Mouse (Mus musculus) hindbrain, embryonic 15.5 days (tissue): Measurements from ENCODE around the gene Shoc2. TPM values are rescaled to one million over a fixed set of nuclear protein-coding genes. Genes with fewer than 3 reads are reported as not detected.

Experiments
- ATAC-seq: fragments of 200-750 bp; cut with Nextera tagmentation; 2 replicates; pipeline ENCODE4 v1.8.0; 2017; ENCODE audit warnings: low read depth, moderate number of reproducible peaks, moderate TSS enrichment; ENCODE audit not compliant: low FRiP score
- H3K27ac ChIP-seq: fragments of 300-500 bp; sonication (generic); replicated peaks from 2 replicates; pipeline ENCODE4 v1.5.1; 2015; ENCODE audit warnings: mild to moderate bottlenecking, inconsistent platforms
- H3K27me3 ChIP-seq: fragments of 300-500 bp; sonication (generic); 2 replicates; pipeline ENCODE4 v1.6.1; 2015; ENCODE audit warnings: control low read depth, inconsistent platforms
- H3K36me3 ChIP-seq: fragments of 300-500 bp; sonication (generic); 2 replicates; pipeline ENCODE4 v1.6.1; 2015; ENCODE audit warnings: control low read depth, inconsistent platforms
- H3K4me1 ChIP-seq: fragments of 300-500 bp; sonication (generic); replicated peaks from 2 replicates; pipeline ENCODE4 v1.6.1; 2015; ENCODE audit warnings: control low read depth, inconsistent platforms
- H3K4me2 ChIP-seq: fragments of 300-500 bp; sonication (generic); 2 replicates; pipeline ENCODE4 v1.6.1; 2015; ENCODE audit warnings: moderate library complexity, mild to moderate bottlenecking, inconsistent platforms
- H3K4me3 ChIP-seq: fragments of 300-500 bp; sonication (generic); 2 replicates; pipeline ENCODE4 v1.5.1; 2015; ENCODE audit warnings: mild to moderate bottlenecking, inconsistent platforms
- H3K9ac ChIP-seq: fragments of 300-500 bp; sonication (generic); 2 replicates; pipeline ENCODE4 v1.6.1; 2015; ENCODE audit warnings: inconsistent platforms
- H3K9me3 ChIP-seq: fragments of 300-500 bp; sonication (generic); 2 replicates; pipeline ENCODE4 v1.6.1; 2016; ENCODE audit warnings: control low read depth, inconsistent platforms
- WGBS: fragments of 180-500 bp; shearing (Covaris S2); methylation state at CpG from one replicate; pipeline ENCODE4 v1.1.7; 2015; 5-methylcytosine and 5-hydroxymethylcytosine counted together
- polyA plus RNA-seq: library from polyadenylated mRNA; unstranded; fragments of >200 nt; fragmentation: Nextera tagmentation; extraction: Ambion mirVana; gene quantifications from 2 replicates; pipeline ENCODE4 v1.2.1, GENCODE M21; 2015

The Shoc2 gene
- polyA plus RNA-seq, result 59.3 and 64.6 TPM in 2 replicates

- under 1% methylated on average over 53 of the region's 62 CpGs for WGBS
- peak within 1 kb of the TSS; percentile 99 for H3K27ac ChIP-seq
- ATAC-seq, result peak; percentile 96
These were observed at the start of gene Shoc2, which contains the start of gene Bbip1 for GRCm38 (mm10) chr19:53943802-53944785. TSS of gene Shoc2 (plus strand) at chr19:53944306. TSS of gene Bbip1 (minus strand) at chr19:53944627.

GRCm38 (mm10) chr19:53894538-53895121 lies 49.5 kb upstream of the Shoc2 start:
- no peak for ATAC-seq
- no peaks in the 10 kb centered on the region for H3K36me3 ChIP-seq
- no peak overlapping the region for H3K4me3 ChIP-seq
- 82% methylated on average over 12 of the region's 12 CpGs for WGBS
- no peak overlapping the region for H3K9ac ChIP-seq
- no peak overlapping the region for H3K4me2 ChIP-seq
- H3K27me3 ChIP-seq, result no peaks in the 10 kb centered on the region
- no peak overlapping the region for H3K27ac ChIP-seq
- H3K4me1 ChIP-seq, result no peaks in the 10 kb centered on the region
- no peaks in the 10 kb centered on the region for H3K9me3 ChIP-seq

More at GRCm38 (mm10) chr19:53943802-53944785, at the start of gene Shoc2, which contains the start of gene Bbip1:
- Histone ChIP-seq H3K9me3 (no peaks in the 10 kb centered on the region), H3K27me3 (no peaks in the 10 kb centered on the region), H3K4me1 (peaks cover 32% of the 10 kb centered on the region), H3K9ac (peak within 1 kb of the TSS; percentile 91), H3K36me3 (peaks cover 5% of the 10 kb centered on the region), H3K4me2 (peak within 1 kb of the TSS; percentile 63), H3K4me3 (peak within 1 kb of the TSS; percentile 95)

- H3K9me3 ChIP-seq, result no peaks in the 10 kb centered on the region
- no peak for ATAC-seq
- 73% methylated on average over 5 of the region's 5 CpGs for WGBS
- H3K27ac ChIP-seq, result no peak overlapping the region
- no peaks in the 10 kb centered on the region for H3K27me3 ChIP-seq
- H3K36me3 ChIP-seq, result no peaks in the 10 kb centered on the region
- peaks cover 9% of the 10 kb centered on the region for H3K4me1 ChIP-seq
- no peak overlapping the region for H3K9ac ChIP-seq
- no peak overlapping the region for H3K4me3 ChIP-seq
- no peak overlapping the region for H3K4me2 ChIP-seq
These were observed 46.1 kb upstream of the Shoc2 start for GRCm38 (mm10) chr19:53898046-53898445.

GRCm38 (mm10) chr19:53898498-53898897 lies 45.6 kb upstream of the Shoc2 start:
- Histone ChIP-seq H3K4me1 (peaks cover 9% of the 10 kb centered on the region), H3K4me2 (no peak overlapping the region), H3K4me3 (no peak overlapping the region), H3K9me3 (no peaks in the 10 kb centered on the region), H3K36me3 (no peaks in the 10 kb centered on the region), H3K9ac (no peak overlapping the region), H3K27me3 (no peaks in the 10 kb centered on the region), H3K27ac (no peak overlapping the region)
- no peak for ATAC-seq
- 79% methylated on average over 4 of the region's 4 CpGs for WGBS

GRCm38 (mm10) chr19:53898970-53899900 lies 44.9 kb upstream of the Shoc2 start:
- WGBS, result 87% methylated on average over 25 of the region's 25 CpGs
- no peaks in the 10 kb centered on the region for H3K9me3 ChIP-seq
- no peaks in the 10 kb centered on the region for H3K36me3 ChIP-seq
- ATAC-seq, result no peak
- no peak overlapping the region for H3K27ac ChIP-seq
- H3K27me3 ChIP-seq, result no peaks in the 10 kb centered on the region
- H3K4me1 ChIP-seq, result peaks cover 9% of the 10 kb centered on the region
- H3K4me3 ChIP-seq, result no peak overlapping the region
- H3K4me2 ChIP-seq, result no peak overlapping the region
- no peak overlapping the region for H3K9ac ChIP-seq

GRCm38 (mm10) chr19:53899941-53900610 lies 44.0 kb upstream of the Shoc2 start:
- ATAC-seq, result no peak
- H3K4me2 ChIP-seq, result no peak overlapping the region
- H3K27me3 ChIP-seq, result no peaks in the 10 kb centered on the region
- H3K4me1 ChIP-seq, result peaks cover 16% of the 10 kb centered on the region
- WGBS, result 90% methylated on average over 14 of the region's 14 CpGs
- H3K27ac ChIP-seq, result no peak overlapping the region
- no peaks in the 10 kb centered on the region for H3K9me3 ChIP-seq
- no peaks in the 10 kb centered on the region for H3K36me3 ChIP-seq
- no peak overlapping the region for H3K4me3 ChIP-seq
- H3K9ac ChIP-seq, result no peak overlapping the region

- 64% methylated on average over 15 of the region's 15 CpGs for WGBS
- Histone ChIP-seq H3K4me3 (peak overlapping the region; percentile 78), H3K4me1 (peaks cover 26% of the 10 kb centered on the region), H3K36me3 (no peaks in the 10 kb centered on the region), H3K27ac (peak overlapping the region; percentile 86), H3K4me2 (peak overlapping the region; percentile 85), H3K27me3 (no peaks in the 10 kb centered on the region), H3K9me3 (no peaks in the 10 kb centered on the region), H3K9ac (peak overlapping the region; percentile 67)
- no peak for ATAC-seq
These were observed 42.0 kb upstream of the Shoc2 start for GRCm38 (mm10) chr19:53901931-53902738.

- H3K4me3 ChIP-seq, result peak overlapping the region; percentile 78
- peak; percentile 98 for ATAC-seq
- under 1% methylated on average over 60 of the region's 61 CpGs for WGBS
- no peaks in the 10 kb centered on the region for H3K36me3 ChIP-seq
- H3K9ac ChIP-seq, result peak overlapping the region; percentile 71
- H3K27me3 ChIP-seq, result no peaks in the 10 kb centered on the region
- H3K4me2 ChIP-seq, result peak overlapping the region; percentile 85
- no peaks in the 10 kb centered on the region for H3K9me3 ChIP-seq
- H3K4me1 ChIP-seq, result peaks cover 26% of the 10 kb centered on the region
- peak overlapping the region; percentile 94 for H3K27ac ChIP-seq
These were observed 41.2 kb upstream of the Shoc2 start for GRCm38 (mm10) chr19:53902739-53903487.

GRCm38 (mm10) chr19:53903507-53904321 lies 40.4 kb upstream of the Shoc2 start:
- H3K27me3 ChIP-seq, result no peaks in the 10 kb centered on the region
- H3K4me3 ChIP-seq, result peak overlapping the region; percentile 78
- H3K9me3 ChIP-seq, result no peaks in the 10 kb centered on the region
- H3K27ac ChIP-seq, result peak overlapping the region; percentile 94
- H3K4me2 ChIP-seq, result peak overlapping the region; percentile 85
- H3K36me3 ChIP-seq, result no peaks in the 10 kb centered on the region
- ATAC-seq, result peak; percentile 61
- peak overlapping the region; percentile 71 for H3K9ac ChIP-seq
- H3K4me1 ChIP-seq, result peaks cover 31% of the 10 kb centered on the region
- WGBS, result under 1% methylated on average over 74 of the region's 83 CpGs
